Mouse (Mus musculus) hindbrain, embryonic 14.5 days (tissue): ENCODE measurements around the gene Prpf4. TPM values are rescaled to one million over a fixed set of nuclear protein-coding genes. Genes with fewer than 3 reads are reported as not detected.

Source experiments
- ATAC-seq: fragments of 200-750 bp; cut with Nextera tagmentation; 2 replicates; pipeline ENCODE4 v1.8.0; 2017; ENCODE audit warnings: moderate number of reproducible peaks, mild to moderate bottlenecking, moderate TSS enrichment, moderate library complexity; ENCODE audit not compliant: low FRiP score
- DNase-seq: peaks from one replicate; pipeline ENCODE4 v3.0.0-alpha.2; 2015; ENCODE audit warnings: low spot score
- H3K27ac ChIP-seq: fragments of 300-500 bp; sonication (generic); 2 replicates; pipeline ENCODE4 v1.5.1; 2014; ENCODE audit warnings: mild to moderate bottlenecking, moderate library complexity
- H3K27me3 ChIP-seq: fragments of 300-500 bp; sonication (generic); 2 replicates; pipeline ENCODE4 v1.6.1; 2014; ENCODE audit warnings: mild to moderate bottlenecking, low read length, mixed read lengths; ENCODE audit not compliant: control insufficient read depth, insufficient read depth
- H3K36me3 ChIP-seq: fragments of 300-500 bp; sonication (generic); replicated peaks from 2 replicates; pipeline ENCODE4 v1.6.1; 2014; ENCODE audit not compliant: control insufficient read depth, insufficient read depth
- H3K4me1 ChIP-seq: fragments of 300-500 bp; sonication (generic); replicated peaks from 2 replicates; pipeline ENCODE4 v1.6.1; 2014; ENCODE audit warnings: antibody characterized with exemption, low read length, mixed read lengths; ENCODE audit not compliant: control insufficient read depth, insufficient read depth
- H3K4me2 ChIP-seq: fragments of 300-500 bp; sonication (generic); replicated peaks from 2 replicates; pipeline ENCODE4 v1.6.1; 2014; ENCODE audit warnings: mild to moderate bottlenecking, moderate library complexity
- H3K4me3 ChIP-seq: fragments of 300-500 bp; sonication (generic); replicated peaks from 2 replicates; pipeline ENCODE4 v1.5.1; 2014; ENCODE audit warnings: mild to moderate bottlenecking, low read length
- H3K9ac ChIP-seq: fragments of 300-500 bp; sonication (generic); 2 replicates; pipeline ENCODE4 v1.6.1; 2014
- H3K9me3 ChIP-seq: fragments of 300-500 bp; sonication (generic); 2 replicates; pipeline ENCODE4 v1.6.1; 2016; ENCODE audit warnings: low read length; ENCODE audit not compliant: control insufficient read depth
- WGBS: fragments of 180-500 bp; shearing (Covaris S2); extraction: QIAGEN DNeasy Blood & Tissue Kit; methylation state at CpG from one replicate; pipeline ENCODE4 v1.1.7; 2014; 5-methylcytosine and 5-hydroxymethylcytosine counted together
- polyA plus RNA-seq: library from polyadenylated mRNA; unstranded; fragments of >200 nt; fragmentation: Nextera tagmentation; extraction: Ambion mirVana; gene quantifications from 2 replicates; pipeline ENCODE4 v1.2.1, GENCODE M21; 2014

Prpf4 gene
- polyA plus RNA-seq, 1 experiment from 2014 or later: 16.1 TPM

DNA sequence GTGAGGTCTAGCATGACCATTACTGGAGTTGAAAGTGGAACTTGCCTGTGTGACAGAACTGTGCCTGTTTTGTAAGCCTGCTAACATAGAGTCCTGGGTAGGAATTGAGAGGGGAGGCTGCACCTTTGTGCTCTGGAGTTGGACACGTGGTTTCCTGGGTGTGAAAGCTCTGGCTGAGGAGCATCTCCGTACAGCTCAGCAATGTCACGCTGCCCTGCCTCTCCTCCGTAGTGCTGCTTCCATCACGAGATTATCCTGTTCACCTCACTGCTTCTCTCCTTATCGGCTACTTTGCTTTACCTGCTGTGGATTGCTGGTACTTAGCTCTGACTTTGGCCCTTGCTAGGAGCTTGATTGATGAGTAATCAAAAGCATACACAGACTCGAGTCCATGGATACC lies 24.8 kb upstream of the Prpf4 start:
- no peak overlapping the region for H3K9ac ChIP-seq
- H3K9me3 ChIP-seq: no peaks in the 10 kb centered on the region
- DNase-seq (no peak), ATAC-seq (no peak)
- no peak overlapping the region for H3K27ac ChIP-seq
- 84% methylated on average over 7 of the region's 7 CpGs for WGBS
- H3K4me2 ChIP-seq: no peak overlapping the region
- H3K36me3 ChIP-seq: peaks cover 20% of the 10 kb centered on the region
- no peaks in the 10 kb centered on the region for H3K4me1 ChIP-seq
- H3K4me3 ChIP-seq: no peak overlapping the region
- no peaks in the 10 kb centered on the region for H3K27me3 ChIP-seq

- H3K27ac ChIP-seq: no peak overlapping the region
- no peaks in the 10 kb centered on the region for H3K27me3 ChIP-seq
- no peak for ATAC-seq
- no peak overlapping the region for H3K9ac ChIP-seq
- H3K36me3 ChIP-seq: peaks cover 24% of the 10 kb centered on the region
- no peaks in the 10 kb centered on the region for H3K9me3 ChIP-seq
- no peak for DNase-seq
- WGBS: 92% methylated on average over 1 of the region's 1 CpGs
- no peak overlapping the region for H3K4me3 ChIP-seq
- H3K4me1 ChIP-seq: no peaks in the 10 kb centered on the region
- no peak overlapping the region for H3K4me2 ChIP-seq
These were observed 24.4 kb upstream of the Prpf4 start for GRCm38 (mm10) chr4:62384159-62384558.

GRCm38 (mm10) chr4:62385439-62385838 lies 23.2 kb upstream of the Prpf4 start:
- H3K4me2 ChIP-seq: no peak overlapping the region
- H3K4me1 ChIP-seq: no peaks in the 10 kb centered on the region
- H3K36me3 ChIP-seq: peaks cover 36% of the 10 kb centered on the region
- no peak overlapping the region for H3K9ac ChIP-seq
- DNase-seq (no peak), ATAC-seq (no peak; the same call in 1 of the 2 replicates)
- H3K9me3 ChIP-seq: no peaks in the 10 kb centered on the region
- no peak overlapping the region for H3K27ac ChIP-seq
- no peak overlapping the region for H3K4me3 ChIP-seq
- no peaks in the 10 kb centered on the region for H3K27me3 ChIP-seq
- 94% methylated on average over 7 of the region's 7 CpGs for WGBS

GRCm38 (mm10) chr4:62389592-62390512 lies 18.7 kb upstream of the Prpf4 start:
- Histone ChIP-seq H3K4me1 (no peaks in the 10 kb centered on the region), H3K4me2 (no peak overlapping the region), H3K27me3 (no peaks in the 10 kb centered on the region), H3K9ac (no peak overlapping the region), H3K27ac (no peak overlapping the region), H3K36me3 (peaks cover 68% of the 10 kb centered on the region), H3K4me3 (no peak overlapping the region), H3K9me3 (no peaks in the 10 kb centered on the region)
- WGBS: 91% methylated on average over 5 of the region's 5 CpGs
- ATAC-seq (no peak), DNase-seq (no peak)

GRCm38 (mm10) chr4:62391892-62392291 lies 16.7 kb upstream of the Prpf4 start:
- no peaks in the 10 kb centered on the region for H3K27me3 ChIP-seq
- DNase-seq: no peak
- no peak overlapping the region for H3K9ac ChIP-seq
- H3K27ac ChIP-seq: no peak overlapping the region
- no peak overlapping the region for H3K4me3 ChIP-seq
- H3K9me3 ChIP-seq: no peaks in the 10 kb centered on the region
- H3K36me3 ChIP-seq: peaks cover 83% of the 10 kb centered on the region
- no peak for ATAC-seq
- H3K4me1 ChIP-seq: no peaks in the 10 kb centered on the region
- 92% methylated on average over 7 of the region's 7 CpGs for WGBS
- no peak overlapping the region for H3K4me2 ChIP-seq

DNA sequence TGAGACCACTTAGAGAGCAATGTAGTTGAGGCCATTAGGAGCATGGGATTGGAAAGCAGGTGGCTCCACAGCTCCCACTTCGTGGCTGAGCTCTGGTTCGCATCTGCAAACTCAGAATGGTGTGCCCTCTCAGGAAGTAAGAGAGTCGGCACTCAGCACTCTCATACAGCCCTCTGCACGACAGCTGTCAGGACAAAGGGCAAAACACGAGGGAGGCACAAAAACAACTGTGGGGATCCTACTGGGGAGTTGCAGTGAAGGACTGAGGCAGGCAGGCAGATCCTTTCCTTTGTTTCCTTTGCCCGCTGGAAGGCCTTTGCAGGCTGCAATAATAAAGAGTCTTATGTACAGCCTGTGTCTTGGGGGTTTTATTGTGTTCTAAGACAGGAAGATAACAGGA lies 15.1 kb upstream of the Prpf4 start:
- H3K36me3 ChIP-seq: peaks cover 86% of the 10 kb centered on the region
- ATAC-seq (no peak), DNase-seq (no peak)
- WGBS: 15% methylated on average over 6 of the region's 6 CpGs
- H3K4me1 ChIP-seq: no peaks in the 10 kb centered on the region
- H3K9ac ChIP-seq: no peak overlapping the region
- H3K27ac ChIP-seq: no peak overlapping the region
- H3K4me2 ChIP-seq: no peak overlapping the region
- H3K27me3 ChIP-seq: no peaks in the 10 kb centered on the region
- H3K4me3 ChIP-seq: no peak overlapping the region
- H3K9me3 ChIP-seq: no peaks in the 10 kb centered on the region

DNA sequence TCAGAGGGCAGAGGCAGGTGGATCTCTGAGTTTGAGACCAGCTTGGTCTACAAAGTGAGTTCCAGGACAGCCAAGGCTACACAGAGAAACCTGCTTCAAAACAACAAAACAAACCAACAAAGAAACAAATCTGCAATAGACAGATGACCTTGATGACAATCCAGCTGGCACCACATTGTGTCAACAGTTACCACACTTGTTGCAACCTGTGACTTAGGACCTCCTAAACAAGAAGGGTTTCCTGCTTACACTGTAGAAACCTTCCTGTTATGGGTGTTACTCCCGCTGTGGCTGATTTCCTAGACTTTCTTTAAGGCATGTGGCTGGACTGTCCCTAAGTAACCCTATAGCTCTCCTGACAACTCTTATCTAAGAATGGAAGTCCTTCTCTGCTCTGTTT lies 12.8 kb upstream of the Prpf4 start:
- H3K9me3 ChIP-seq: no peaks in the 10 kb centered on the region
- H3K36me3 ChIP-seq: peaks cover 87% of the 10 kb centered on the region
- H3K4me1 ChIP-seq: no peaks in the 10 kb centered on the region
- no peak overlapping the region for H3K4me2 ChIP-seq
- DNase-seq (no peak), ATAC-seq (no peak)
- no peaks in the 10 kb centered on the region for H3K27me3 ChIP-seq
- no peak overlapping the region for H3K9ac ChIP-seq
- no peak overlapping the region for H3K4me3 ChIP-seq
- 93% methylated on average over 1 of the region's 1 CpGs for WGBS
- no peak overlapping the region for H3K27ac ChIP-seq

DNA sequence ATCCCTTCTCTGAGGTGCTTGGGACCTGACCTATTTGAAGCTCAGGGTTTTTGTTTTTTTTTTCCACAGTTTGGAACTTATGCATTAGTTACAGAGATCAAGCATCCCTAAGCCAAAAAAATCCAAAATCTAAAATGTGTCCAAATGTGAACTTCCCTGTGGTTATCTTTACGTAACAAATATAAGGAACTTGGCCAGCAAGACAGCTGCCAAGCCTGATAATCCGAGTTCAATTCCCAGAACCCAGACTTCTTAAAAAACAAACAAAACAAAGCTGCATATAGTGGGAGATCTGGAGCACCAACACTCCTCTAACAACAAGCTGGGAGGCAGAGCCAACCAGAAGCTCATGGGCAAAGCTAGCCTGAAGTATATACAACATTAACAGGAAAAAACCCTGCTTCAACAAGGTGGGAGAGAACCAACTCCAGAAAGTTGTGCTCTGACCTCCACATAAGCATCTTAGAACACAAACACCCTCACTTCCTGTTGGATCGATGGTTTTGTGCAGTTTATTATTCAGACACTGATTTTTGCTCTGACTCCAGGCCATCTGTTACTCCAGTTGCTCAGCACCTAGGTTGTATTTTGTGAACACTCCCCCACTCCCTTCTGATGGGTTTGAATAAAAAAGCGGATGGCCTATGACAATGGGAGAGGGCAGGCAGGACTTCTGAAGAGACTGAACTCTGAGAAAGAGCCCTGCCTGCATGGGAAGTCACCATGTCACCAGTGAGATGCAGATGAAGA lies 10.8 kb upstream of the Prpf4 start:
- ATAC-seq: no peak
- Histone ChIP-seq H3K4me2 (no peak overlapping the region), H3K27me3 (no peaks in the 10 kb centered on the region), H3K36me3 (peaks cover 90% of the 10 kb centered on the region), H3K9me3 (no peaks in the 10 kb centered on the region), H3K27ac (no peak overlapping the region), H3K4me1 (no peaks in the 10 kb centered on the region), H3K4me3 (no peak overlapping the region), H3K9ac (no peak overlapping the region)
- no peak for DNase-seq
- WGBS: 88% methylated on average over 4 of the region's 4 CpGs

DNA sequence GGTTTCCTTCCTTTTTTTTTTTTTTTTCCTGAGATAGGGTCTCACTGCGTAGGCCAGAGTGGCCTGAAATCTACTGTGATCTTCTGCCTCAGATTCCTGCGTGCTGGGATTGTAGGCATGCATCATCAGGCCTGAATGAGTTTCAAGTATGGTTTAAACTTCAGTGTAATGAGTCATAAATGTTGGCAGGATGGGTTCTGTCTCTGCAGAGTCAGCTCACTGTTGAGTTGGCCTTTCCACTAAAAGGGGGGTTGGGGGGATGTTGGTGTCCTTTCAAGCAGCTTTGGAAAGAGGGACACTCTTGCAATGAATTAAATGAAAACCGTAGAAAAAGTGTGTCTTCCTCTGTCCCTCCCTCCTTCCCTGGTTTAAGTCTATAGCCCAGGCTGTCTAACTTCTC lies 9.6 kb upstream of the Prpf4 start:
- peaks cover 85% of the 10 kb centered on the region for H3K36me3 ChIP-seq
- no peak overlapping the region for H3K4me3 ChIP-seq
- H3K9ac ChIP-seq: no peak overlapping the region
- H3K27ac ChIP-seq: no peak overlapping the region
- no peaks in the 10 kb centered on the region for H3K27me3 ChIP-seq
- DNase-seq (no peak), ATAC-seq (no peak)
- H3K9me3 ChIP-seq: no peaks in the 10 kb centered on the region
- H3K4me1 ChIP-seq: no peaks in the 10 kb centered on the region
- H3K4me2 ChIP-seq: no peak overlapping the region
- WGBS: 93% methylated on average over 3 of the region's 3 CpGs
